In the genomic region with DNA sequence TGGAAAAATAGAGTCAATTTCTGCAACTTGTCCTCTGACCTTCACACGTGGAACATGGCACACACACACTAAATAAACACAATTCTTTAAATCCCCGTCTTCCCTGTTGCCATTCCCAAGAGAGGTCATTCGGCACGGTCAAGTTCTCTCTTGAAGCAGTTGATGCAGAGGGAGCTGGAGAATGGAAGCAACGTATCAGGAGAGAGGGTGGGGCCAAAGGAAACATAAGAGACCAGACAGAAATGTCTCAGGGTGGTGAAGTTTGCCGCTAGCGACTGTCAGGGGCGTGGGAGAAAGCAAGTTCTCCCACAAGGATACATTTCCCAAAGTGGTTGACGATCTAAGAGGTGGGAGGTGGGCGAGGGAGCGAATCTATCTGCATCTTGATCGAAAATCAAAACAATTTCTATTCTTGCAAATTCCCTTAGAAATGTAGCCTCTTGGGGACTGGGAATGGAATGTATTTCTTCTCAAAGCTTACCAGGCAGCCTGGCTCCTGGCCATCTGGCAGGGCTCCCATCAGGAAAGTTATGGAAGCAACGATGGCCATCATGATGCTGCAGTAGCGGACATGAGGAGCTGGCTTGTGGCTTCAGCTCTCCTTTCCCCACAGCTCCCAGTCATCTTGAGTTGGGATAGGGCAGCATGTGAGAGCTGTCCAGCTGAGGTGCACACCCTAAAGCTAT, we compare ENCODE assay signal across 11 mouse cellular contexts. TPM values are rescaled to one million over a fixed set of nuclear protein-coding genes. Genes with fewer than 3 reads are reported as not detected.
A peak's percentile ranks its signal among the peaks of the same experiment; 100 is the strongest.
DNase-seq lines count a peak whose midpoint lies in the region.
"Had no signal": no experiment of that assay in that cellular context is flagged by ENCODE, and none has a peak within 500 bp of the region (broad histone marks: within the 10 kb centered on the region; RNA-seq: fewer than 3 reads in every experiment).

No protein-coding gene starts in this region.

- 0 out of 2 replicates have a peak, but pooled peaks cover under 1% of the 10 kb centered on the region for H3K4me1 ChIP-seq in heart, embryonic 10.5 days
- H3K4me1 ChIP-seq: limb, embryonic 13.5 days; neural tube, embryonic 15.5 days had no signal

- peak; percentile 41 to 49 for DNase-seq in cerebellum, postnatal 10 days
- no peak for DNase-seq in cerebellum, adult 9-10 months
- DNase-seq in lung, adult 18-20 months = peak; percentile 21 to 34
- no peak for DNase-seq in lung, postnatal 25 days (ENCODE audit: low spot score)
- DNase-seq in left cerebral cortex, postnatal 14 days (ENCODE audit: low spot score in 2 of 2) = peak; percentile 72 to 77
- DNase-seq in right cerebral cortex, postnatal 36 days (ENCODE audit: low spot score in 2 of 2) = peak; percentile 35 to 55
- DNase-seq in heart, embryonic 10.5 days (ENCODE audit: low spot score) = no peak
- no peak for DNase-seq in cerebellum, postnatal 36 days
- DNase-seq: cerebellum, adult 2 months had no signal

- WGBS in heart, embryonic 10.5 days = 79% methylated on average over 14 of the region's 14 CpGs

- no peaks in the 10 kb centered on the region for H3K36me3 ChIP-seq in heart, embryonic 10.5 days
- H3K36me3 ChIP-seq: limb, embryonic 13.5 days; neural tube, embryonic 15.5 days had no signal

- H3K9me3 ChIP-seq in heart, embryonic 10.5 days = no peaks in the 10 kb centered on the region
- H3K9me3 ChIP-seq: limb, embryonic 13.5 days; neural tube, embryonic 15.5 days had no signal

- H3K4me3 ChIP-seq in heart, embryonic 10.5 days = no peak overlapping the region
- H3K4me3 ChIP-seq: limb, embryonic 13.5 days; neural tube, embryonic 15.5 days had no signal

- no peak overlapping the region for H3K27ac ChIP-seq in heart, embryonic 10.5 days
- H3K27ac ChIP-seq: limb, embryonic 13.5 days; neural tube, embryonic 15.5 days had no signal

- intact Hi-C loops in left cerebral cortex, postnatal 14 days (cut with DNase I) = no loop called here

- peaks cover 3% of the 10 kb centered on the region; the same call in 1 of the 2 replicates for H3K27me3 ChIP-seq in heart, embryonic 10.5 days (ENCODE audit: insufficient read depth, poor library complexity, severe bottlenecking)
- H3K27me3 ChIP-seq: limb, embryonic 13.5 days; neural tube, embryonic 15.5 days had no signal

RNA-seq across cellular contexts. Expression of a gene that starts 8.8 kb away (rescaled TPM):
- total RNA-seq in left cerebral cortex, postnatal 14 days (2021) = 10 to 100 TPM; 16.8 to 21.8 TPM
- 9.5 and 11.2 TPM in 2 replicates for polyA plus RNA-seq in heart, embryonic 10.5 days (2016; fragmentation: Nextera tagmentation; extraction: Ambion mirVana)

RNA-seq across cellular contexts. Expression of a gene that starts 50.6 kb away (rescaled TPM):
- total RNA-seq in left cerebral cortex, postnatal 14 days (2021) = 10 to 100 TPM; 14.6 to 17.5 TPM
- 26.1 and 34.2 TPM in 2 replicates for polyA plus RNA-seq in heart, embryonic 10.5 days (2016; fragmentation: Nextera tagmentation; extraction: Ambion mirVana)

Comparison
In these comparisons a context has a peak if more than half of its experiments do, and no peak if none do; other contexts are left out.
1. DNase-seq: peak in cerebellum, postnatal 10 days (2 of 2), lung, adult 18-20 months (2 of 2), left cerebral cortex, postnatal 14 days (2 of 2) and right cerebral cortex, postnatal 36 days (2 of 2); none in cerebellum, adult 9-10 months (single experiment), lung, postnatal 25 days (single experiment), heart, embryonic 10.5 days (single experiment) and cerebellum, postnatal 36 days (0 of 2).